Mouse (Mus musculus) C2C12 (cell line): ENCODE measurements around the gene Rbbp6. TPM values are rescaled to one million over a fixed set of nuclear protein-coding genes. Genes with fewer than 3 reads are reported as not detected.

ENCODE experiments used
- H3K27me3 ChIP-seq: one replicate; pipeline ENCODE4 v1.6.1; 2011; ENCODE audit not compliant: control insufficient read depth, insufficient read depth, insufficient read length
- H3K36me3 ChIP-seq: one replicate; pipeline ENCODE4 v1.6.1; 2011; ENCODE audit not compliant: control insufficient read depth, insufficient read depth
- H3K4me3 ChIP-seq: one replicate; pipeline ENCODE4 v1.5.1; 2011; ENCODE audit warnings: mild to moderate bottlenecking, control low read depth; ENCODE audit not compliant: poor library complexity, insufficient read depth, severe bottlenecking
- H3K79me2 ChIP-seq: one replicate; pipeline ENCODE4 v1.6.1; 2011; ENCODE audit not compliant: control insufficient read depth, insufficient read depth
- H3K79me3 ChIP-seq: one replicate; pipeline ENCODE4 v1.6.1; 2011; ENCODE audit warnings: low read depth, control low read depth
- H3ac ChIP-seq: one replicate; pipeline ENCODE3; 2011; ENCODE audit warnings: low read depth; ENCODE audit not compliant: control insufficient read depth, insufficient read length
- CEBPB ChIP-seq: IDR thresholded peaks from one replicate; pipeline ENCODE4 v1.6.1; 2011; ENCODE audit warnings: low read depth, mild to moderate bottlenecking, control low read depth, moderate library complexity
- CTCF ChIP-seq: IDR thresholded peaks from one replicate; pipeline ENCODE4 v1.5.1; 2011; ENCODE audit not compliant: control insufficient read depth, insufficient read depth, insufficient read length
- FOSL1 ChIP-seq: IDR thresholded peaks from one replicate; pipeline ENCODE4 v1.8.0; 2011; ENCODE audit warnings: mild to moderate bottlenecking, low read length; ENCODE audit not compliant: poor library complexity, insufficient read depth, severe bottlenecking
- MAX ChIP-seq: IDR thresholded peaks from one replicate; pipeline ENCODE4 v1.6.1; 2011; ENCODE audit warnings: mild to moderate bottlenecking, control low read depth
- MYOD1 ChIP-seq: IDR thresholded peaks from one replicate; pipeline ENCODE4 v1.6.1; 2011; ENCODE audit warnings: low read depth; ENCODE audit not compliant: control insufficient read depth, insufficient read length
- MYOG ChIP-seq: IDR thresholded peaks from one replicate; pipeline ENCODE4 v1.6.1; 2011; ENCODE audit not compliant: control insufficient read depth, insufficient read length; ENCODE audit errors: extremely low read depth
- USF1 ChIP-seq: IDR thresholded peaks from one replicate; pipeline ENCODE4 v1.6.1; 2011; ENCODE audit warnings: low read depth, mild to moderate bottlenecking, control low read depth, moderate library complexity
- polyA plus RNA-seq: library from polyadenylated mRNA; unstranded; fragments of >200 nt; fragmentation: generic; extraction: Trizol; gene quantifications from one replicate; pipeline ENCODE4 v1.2.1, GENCODE M21; 2012; ENCODE audit warnings: missing spikeins

The Rbbp6 gene
- polyA plus RNA-seq, 1 experiment: 13.0 TPM

DNA sequence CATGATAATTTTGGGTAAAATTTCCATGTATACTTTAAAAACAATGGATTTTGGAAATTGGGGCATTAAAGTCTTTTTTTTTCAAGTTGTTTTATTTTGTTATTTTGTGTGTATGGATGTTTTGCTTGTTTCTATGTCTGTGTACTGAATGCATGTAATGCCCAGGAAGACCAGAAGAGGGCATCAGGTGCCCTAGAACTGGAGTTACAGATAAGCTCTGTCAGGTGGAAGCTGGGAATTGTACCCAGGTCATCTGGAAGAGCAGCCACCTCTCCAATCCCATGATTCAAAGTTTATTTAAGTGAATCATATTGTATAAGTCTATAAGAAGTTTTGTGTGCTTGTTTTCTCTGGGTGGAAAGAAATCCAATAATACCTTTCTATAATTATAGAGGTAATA lies 73.8 kb downstream of the Rbbp6 start:
- no peaks in the 10 kb centered on the region for H3K79me3 ChIP-seq
- H3K36me3 ChIP-seq: no peaks in the 10 kb centered on the region
- no peaks in the 10 kb centered on the region for H3K79me2 ChIP-seq
- no peaks in the 10 kb centered on the region for H3K27me3 ChIP-seq
- TF ChIP-seq FOSL1: no peak
- TF ChIP-seq USF1: no peak
- no peak for TF ChIP-seq MYOG
- no peak for TF ChIP-seq MAX
- TF ChIP-seq CEBPB: no peak
- TF ChIP-seq MYOD1: no peak
- TF ChIP-seq CTCF: no peak
- H3K4me3 ChIP-seq: no peak overlapping the region
- no peak overlapping the region for H3ac ChIP-seq

DNA sequence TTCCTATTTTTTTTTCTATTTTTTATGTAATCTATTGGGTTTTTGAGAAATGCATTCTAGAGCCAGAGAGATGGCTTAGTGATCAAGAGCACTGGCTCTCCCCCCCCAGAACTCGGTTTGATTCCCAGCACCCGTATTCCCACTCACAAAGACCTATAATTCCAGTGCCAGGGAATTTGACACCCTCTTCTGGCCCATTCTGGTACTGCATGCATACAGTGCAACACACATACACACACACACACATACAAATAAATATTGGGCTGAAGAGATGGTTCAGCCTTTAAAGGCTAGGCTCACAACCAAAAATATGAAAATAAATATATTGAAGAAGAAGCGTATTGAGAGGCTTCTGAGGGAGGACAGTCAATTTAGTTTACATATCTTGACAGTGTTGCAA lies 79.7 kb downstream of the Rbbp6 start:
- H3K79me3 ChIP-seq: no peaks in the 10 kb centered on the region
- no peak overlapping the region for H3K4me3 ChIP-seq
- no peaks in the 10 kb centered on the region for H3K79me2 ChIP-seq
- H3K36me3 ChIP-seq: no peaks in the 10 kb centered on the region
- no peaks in the 10 kb centered on the region for H3K27me3 ChIP-seq
- TF ChIP-seq MYOD1 (no peak), CEBPB (no peak), MAX (no peak), USF1 (no peak), FOSL1 (no peak), CTCF (no peak), MYOG (no peak)
- no peak overlapping the region for H3ac ChIP-seq

DNA sequence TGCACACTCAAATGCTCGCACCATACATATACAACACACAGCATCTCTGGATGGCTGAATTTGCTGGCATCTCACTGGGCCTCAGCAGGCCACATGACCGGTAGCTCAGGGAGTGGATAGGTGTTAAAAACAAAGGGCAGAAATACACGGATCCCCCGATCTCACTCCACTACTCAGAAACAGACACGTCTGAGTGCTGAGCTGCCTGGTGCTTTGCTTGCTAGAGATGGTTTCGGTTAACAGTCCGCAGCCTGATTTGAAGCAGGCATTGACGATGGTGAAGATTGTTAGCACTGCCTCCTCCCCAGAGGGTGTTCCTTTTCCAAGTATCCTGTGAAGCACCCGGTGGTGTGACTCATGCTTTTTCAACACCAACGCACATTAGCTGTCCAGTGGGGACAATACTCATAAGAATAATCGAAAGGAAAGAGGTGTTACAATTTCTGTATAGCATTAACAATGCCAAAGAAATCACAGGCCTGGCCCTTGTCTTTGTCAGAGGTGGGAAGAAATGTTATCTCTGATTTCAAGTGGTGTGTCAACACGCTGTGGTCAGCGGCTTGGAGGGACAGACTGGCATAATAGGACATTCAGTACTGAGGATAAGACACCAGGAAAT lies 81.1 kb downstream of the Rbbp6 start:
- Histone ChIP-seq H3K36me3 (no peaks in the 10 kb centered on the region), H3K79me2 (no peaks in the 10 kb centered on the region), H3K79me3 (no peaks in the 10 kb centered on the region), H3K27me3 (no peaks in the 10 kb centered on the region), H3K4me3 (no peak overlapping the region), H3ac (peak overlapping the region; percentile 25)
- TF ChIP-seq CTCF: no peak
- peak; percentile 57 for TF ChIP-seq USF1
- no peak for TF ChIP-seq FOSL1

Other genes with a start within 250 kb of the Rbbp6 start
- 15.8 TPM for gene Tnrc6a, start 158.2 kb downstream of the Rbbp6 start, polyA plus RNA-seq
- 0.02 TPM for gene Slc5a11, start 249.1 kb downstream of the Rbbp6 start, polyA plus RNA-seq